In genomic region chr1:171065768-171066167, GRCm38 (mm10) we compare ENCODE assay signal across 8 mouse cellular contexts. TPM values are rescaled to one million over a fixed set of nuclear protein-coding genes. Genes with fewer than 3 reads are reported as not detected.
DNase-seq lines count a peak whose midpoint lies in the region; ATAC-seq and TF ChIP-seq lines count a peak whose summit lies in the region.
"Not testable (repeated sequence)": the region's sequence is repeated elsewhere in the genome, so short reads cannot be mapped to it uniquely, and the experiment has no call there.

No protein-coding gene starts in this region.

- not testable (repeated sequence) for H3K36me3 ChIP-seq in hindbrain, embryonic 13.5 days; liver, embryonic 15.5 days (replicated peaks); neural tube, embryonic 14.5 days (ENCODE audit: control insufficient read depth, insufficient read depth, low read length); stomach, postnatal 0 days (ENCODE audit: control insufficient read depth, insufficient read depth, low read length)

- peak overlapping the region; percentile 33 for H3K4me3 ChIP-seq in hindbrain, embryonic 13.5 days
- H3K4me3 ChIP-seq in liver, embryonic 15.5 days (replicated peaks) = peak overlapping the region; percentile 36
- H3K4me3 ChIP-seq in neural tube, embryonic 14.5 days (ENCODE audit: low read depth, low read length) = not testable (repeated sequence)
- 0 out of 2 replicates have a peak overlapping the region, but pooled peaks have one; percentile 18 for H3K4me3 ChIP-seq in stomach, postnatal 0 days (ENCODE audit: low read depth, low read length)

- H3K4me2 ChIP-seq in hindbrain, embryonic 13.5 days = peak overlapping the region; percentile 45
- peak overlapping the region; percentile 58 for H3K4me2 ChIP-seq in liver, embryonic 15.5 days
- peak overlapping the region; percentile 29; the same call in 1 of the 2 replicates for H3K4me2 ChIP-seq in neural tube, embryonic 14.5 days (ENCODE audit: low read depth, low read length)
- H3K4me2 ChIP-seq in stomach, postnatal 0 days (replicated peaks; ENCODE audit: low read depth) = peak overlapping the region; percentile 34; the same call in 1 of the 2 replicates

- not testable (repeated sequence) for H3K4me1 ChIP-seq in hindbrain, embryonic 13.5 days (replicated peaks); neural tube, embryonic 14.5 days (ENCODE audit: control insufficient read depth, insufficient read depth, low read length); stomach, postnatal 0 days (replicated peaks; ENCODE audit: control insufficient read depth, insufficient read depth)
- peaks cover 14% of the 10 kb centered on the region for H3K4me1 ChIP-seq in liver, embryonic 15.5 days (replicated peaks)

- TF ChIP-seq CTCF in stomach, postnatal 0 days (IDR thresholded peaks at IDR 0.05; ENCODE audit: low read depth) = not testable (repeated sequence)

- H3K27ac ChIP-seq in hindbrain, embryonic 13.5 days; liver, embryonic 15.5 days (replicated peaks); neural tube, embryonic 14.5 days (ENCODE audit: low read depth, low read length); stomach, postnatal 0 days (replicated peaks): not testable (repeated sequence)

- not testable (repeated sequence) for H3K9me3 ChIP-seq in hindbrain, embryonic 13.5 days; liver, embryonic 15.5 days (replicated peaks); neural tube, embryonic 14.5 days (ENCODE audit: control insufficient read depth, low read length); stomach, postnatal 0 days (ENCODE audit: control insufficient read depth, low read length)

- ATAC-seq in CD4-positive, CD25-positive, alpha-beta regulatory T cell, adult 4 months = peak; percentile 19
- peak; percentile 26 for ATAC-seq in hindbrain, embryonic 13.5 days (ENCODE audit: low FRiP score)
- ATAC-seq in liver, embryonic 15.5 days (ENCODE audit: insufficient read depth) = 0 out of 2 replicates have a peak, but pooled peaks have one; percentile 0
- peak; percentile 19 for ATAC-seq in neural tube, embryonic 14.5 days (ENCODE audit: low read depth)
- ATAC-seq in stomach, postnatal 0 days (ENCODE audit: low FRiP score, low TSS enrichment) = peak; percentile 21

- H3K27me3 ChIP-seq in hindbrain, embryonic 13.5 days = peaks cover 56% of the 10 kb centered on the region
- peaks cover 45% of the 10 kb centered on the region for H3K27me3 ChIP-seq in liver, embryonic 15.5 days
- peaks cover 20% of the 10 kb centered on the region for H3K27me3 ChIP-seq in neural tube, embryonic 14.5 days (ENCODE audit: control insufficient read depth, insufficient read depth, low read length)
- H3K27me3 ChIP-seq in stomach, postnatal 0 days (ENCODE audit: control insufficient read depth, insufficient read depth, low read length) = peaks cover 11% of the 10 kb centered on the region; the same call in 1 of the 2 replicates

- H3K9ac ChIP-seq in hindbrain, embryonic 13.5 days; liver, embryonic 15.5 days; neural tube, embryonic 14.5 days (replicated peaks; ENCODE audit: low read depth, low read length); stomach, postnatal 0 days (ENCODE audit: low read length): not testable (repeated sequence)

- 7% methylated on average over 32 of the region's 45 CpGs for WGBS in hindbrain, embryonic 13.5 days
- WGBS in liver, embryonic 15.5 days (ENCODE audit: insufficient replicate concordance) = 6% methylated on average over 31 of the region's 45 CpGs
- WGBS in neural tube, embryonic 14.5 days = 6% methylated on average over 26 of the region's 45 CpGs
- 6% methylated on average over 25 of the region's 45 CpGs for WGBS in stomach, postnatal 0 days

- DNase-seq in cerebellum, postnatal 36 days = peak; percentile 17 to 22
- peak; percentile 52 for DNase-seq in gastrocnemius, postnatal 10 days
- peak; percentile 38 for DNase-seq in layer of hippocampus, adult 9-11 months
- DNase-seq in stomach, postnatal 0 days (ENCODE audit: low spot score) = not testable (repeated sequence)

- TF ChIP-seq EP300 in stomach, postnatal 0 days (optimal IDR thresholded peaks at IDR 0.05) = not testable (repeated sequence)

RNA-seq across cellular contexts. Expression of gene Fcgr3, which starts 1.0 kb away (rescaled TPM):
- polyA plus RNA-seq in CD4-positive, CD25-positive, alpha-beta regulatory T cell, adult 4 months (2017; shearing (Covaris generic)) = not detected
- 1 to 10 TPM; 9.3 to 9.4 TPM for total RNA-seq in gastrocnemius, postnatal 10 days (2021)
- polyA plus RNA-seq in hindbrain, embryonic 13.5 days (2015; fragmentation: Nextera tagmentation; extraction: Ambion mirVana) = 8.1 and 10.0 TPM in 2 replicates
- 27.2 and 28.0 TPM in 2 replicates for polyA plus RNA-seq in liver, embryonic 15.5 days (2015; fragmentation: Nextera tagmentation; extraction: Ambion mirVana)
- 5.5 and 8.8 TPM in 2 replicates for polyA plus RNA-seq in neural tube, embryonic 14.5 days (2014; fragmentation: Nextera tagmentation; extraction: Ambion mirVana)
- 17.9 and 21.0 TPM in 2 replicates for polyA plus RNA-seq in stomach, postnatal 0 days (2015; fragmentation: Nextera tagmentation; extraction: Ambion mirVana)

RNA-seq across cellular contexts. Expression of gene Fcgr4, which starts 47.0 kb away (rescaled TPM):
- polyA plus RNA-seq in CD4-positive, CD25-positive, alpha-beta regulatory T cell, adult 4 months (2017; shearing (Covaris generic)) = under 1 TPM in 1 of 2 experiments, not detected in 1; 0.26 TPM
- under 1 TPM; 0.19 to 0.41 TPM for total RNA-seq in gastrocnemius, postnatal 10 days (2021)
- polyA plus RNA-seq in hindbrain, embryonic 13.5 days (2015; fragmentation: Nextera tagmentation; extraction: Ambion mirVana) = 0.31 TPM in 2 replicates
- 3.9 and 4.2 TPM in 2 replicates for polyA plus RNA-seq in liver, embryonic 15.5 days (2015; fragmentation: Nextera tagmentation; extraction: Ambion mirVana)
- 0.49 TPM in 1 of 2 replicates, not detected in the other for polyA plus RNA-seq in neural tube, embryonic 14.5 days (2014; fragmentation: Nextera tagmentation; extraction: Ambion mirVana)
- 1.1 and 1.2 TPM in 2 replicates for polyA plus RNA-seq in stomach, postnatal 0 days (2015; fragmentation: Nextera tagmentation; extraction: Ambion mirVana)

RNA-seq across cellular contexts. Expression of gene Cfap126, which starts 48.0 kb away (rescaled TPM):
- 1 to 10 TPM; 4.8 to 5.5 TPM for polyA plus RNA-seq in CD4-positive, CD25-positive, alpha-beta regulatory T cell, adult 4 months (2017; shearing (Covaris generic))
- total RNA-seq in gastrocnemius, postnatal 10 days (2021) = 1 to 10 TPM; 1.2 to 1.8 TPM
- 9.4 and 18.4 TPM in 2 replicates for polyA plus RNA-seq in hindbrain, embryonic 13.5 days (2015; fragmentation: Nextera tagmentation; extraction: Ambion mirVana)
- polyA plus RNA-seq in liver, embryonic 15.5 days (2015; fragmentation: Nextera tagmentation; extraction: Ambion mirVana) = 1.7 and 2.6 TPM in 2 replicates
- 2.4 and 5.0 TPM in 2 replicates for polyA plus RNA-seq in neural tube, embryonic 14.5 days (2014; fragmentation: Nextera tagmentation; extraction: Ambion mirVana)
- polyA plus RNA-seq in stomach, postnatal 0 days (2015; fragmentation: Nextera tagmentation; extraction: Ambion mirVana) = 3.7 and 4.0 TPM in 2 replicates
